Mouse (Mus musculus) left cerebral cortex, adult 11 months (tissue): ENCODE data around the gene Pacrg.

Experiments
- DNase-seq: peaks from one replicate; pipeline ENCODE4 v3.0.0; 2022; ENCODE audit warnings: low spot score

Pacrg gene

DNA sequence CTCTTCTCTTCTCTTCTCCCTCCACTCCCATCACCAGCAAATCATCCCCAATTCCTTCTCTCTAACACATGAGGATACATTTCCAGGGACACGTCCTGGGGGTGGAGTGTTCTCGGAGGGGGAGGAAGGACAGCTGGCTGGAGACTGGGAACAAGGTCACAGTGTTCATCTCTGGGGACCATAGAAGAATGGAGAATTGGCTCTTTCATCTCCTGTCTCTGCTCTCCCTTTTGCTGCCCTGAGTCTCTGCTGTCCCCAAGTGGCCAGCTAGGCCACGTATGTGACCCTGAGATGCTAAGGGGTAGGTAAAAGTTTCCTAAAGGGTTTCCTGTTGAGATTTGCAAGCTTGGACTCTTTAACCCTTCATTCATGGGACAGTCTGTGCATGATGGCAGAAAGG is 347.0 kb downstream of the Pacrg start:
- peak; percentile 54 for DNase-seq

DNA sequence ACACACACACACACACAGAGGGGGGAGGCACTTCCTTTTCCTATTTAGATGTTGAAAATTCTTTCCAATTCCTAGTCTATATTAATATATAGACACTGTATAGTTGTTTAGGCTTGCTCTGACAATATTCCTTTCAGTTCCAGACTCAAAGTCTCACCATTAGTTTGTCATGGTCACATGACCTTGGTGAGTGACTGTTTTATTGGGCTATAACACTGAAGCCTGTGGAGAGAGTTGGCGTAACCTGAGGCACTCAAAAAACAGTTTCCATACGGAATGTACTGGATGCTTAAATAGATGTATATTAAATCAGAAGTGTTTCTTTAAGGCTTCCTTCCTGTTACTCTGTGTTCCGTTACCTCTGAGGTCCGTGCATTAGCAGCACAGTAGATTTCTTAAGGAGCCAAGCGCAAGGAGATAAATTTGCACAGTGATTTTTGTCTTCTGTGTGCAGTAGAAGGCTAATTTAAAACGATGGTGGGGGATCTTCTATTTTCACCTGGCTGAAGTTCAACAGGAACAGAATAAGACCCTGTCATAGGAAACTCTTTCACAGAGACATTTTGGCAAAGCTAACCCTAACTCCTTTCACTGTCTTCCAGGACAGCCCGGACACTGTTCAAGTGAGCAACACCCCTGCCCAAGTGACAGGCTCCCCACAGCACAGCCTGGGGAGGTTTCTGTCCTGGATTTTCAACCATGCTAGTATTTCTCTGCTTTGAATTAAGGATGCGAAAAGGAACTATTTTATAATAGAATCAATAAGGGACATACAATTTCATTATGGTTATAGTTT is 349.5 kb downstream of the Pacrg start:
- DNase-seq: no peak

DNA sequence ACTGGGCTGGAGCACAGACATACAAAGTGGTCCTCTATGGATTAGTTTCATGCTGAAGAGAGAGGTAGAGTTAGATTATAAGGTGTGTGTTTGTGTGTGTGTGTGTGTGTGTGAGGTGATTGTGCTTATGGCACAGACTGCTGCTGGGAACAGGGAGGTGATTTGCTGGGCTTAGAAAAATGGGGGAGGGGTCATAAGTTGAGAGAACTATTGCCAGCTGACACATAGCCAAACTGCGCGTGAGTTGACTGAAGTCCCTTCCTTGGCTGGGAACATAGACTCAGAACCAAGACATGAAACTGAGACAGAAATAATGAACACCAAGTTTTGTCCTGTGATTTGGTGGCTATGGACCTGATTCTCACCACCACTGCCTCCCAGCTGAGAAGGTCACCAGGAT is 351.2 kb downstream of the Pacrg start:
- no peak for DNase-seq

DNA sequence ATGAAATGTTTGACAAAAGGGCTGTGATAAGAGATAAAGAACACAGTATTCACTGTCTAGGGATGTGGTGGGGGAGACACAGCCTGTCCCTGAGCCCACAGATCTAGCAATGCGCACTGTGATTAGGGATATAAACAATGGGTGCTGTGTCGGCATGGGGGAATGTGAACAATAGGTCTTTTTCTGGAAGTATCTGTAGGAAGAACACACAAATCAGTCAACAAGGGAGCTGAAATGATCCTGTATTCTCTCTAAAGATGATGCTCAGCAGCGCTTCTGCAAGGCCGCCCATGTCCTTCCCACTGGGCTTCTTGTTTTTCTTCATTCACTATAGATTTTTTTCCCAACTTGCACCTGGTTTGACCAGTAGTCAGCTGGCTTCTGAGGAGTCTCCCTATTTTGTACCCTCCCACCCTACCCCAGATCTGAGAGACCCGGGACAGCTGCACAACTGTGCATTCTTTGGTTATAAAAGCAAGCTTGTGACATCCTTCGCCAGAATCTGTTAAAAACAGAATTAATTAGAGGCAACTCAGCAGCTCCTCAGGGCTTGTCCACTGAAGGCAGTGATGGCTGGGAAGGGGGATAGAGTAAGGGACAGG is 356.1 kb downstream of the Pacrg start:
- DNase-seq: peak; percentile 62

DNA sequence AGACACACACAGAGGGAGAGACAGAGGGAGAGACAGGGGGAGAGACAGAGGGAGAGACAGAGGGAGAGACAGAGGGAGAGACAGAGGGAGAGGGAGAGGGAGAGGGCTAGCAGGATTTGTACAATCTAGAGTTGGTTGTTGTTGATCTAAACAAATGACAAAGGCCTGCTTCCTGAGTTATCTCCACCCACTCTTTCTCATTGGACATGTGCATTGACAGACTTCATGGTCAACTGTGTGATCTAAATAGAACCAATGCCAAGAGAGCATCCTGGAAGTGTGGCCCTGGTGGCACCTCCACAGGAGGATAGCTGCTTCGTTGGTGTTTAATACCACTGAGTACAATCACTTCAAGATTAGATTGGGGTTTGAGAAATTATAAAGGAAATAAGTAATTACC is 359.0 kb downstream of the Pacrg start:
- no peak for DNase-seq

DNA sequence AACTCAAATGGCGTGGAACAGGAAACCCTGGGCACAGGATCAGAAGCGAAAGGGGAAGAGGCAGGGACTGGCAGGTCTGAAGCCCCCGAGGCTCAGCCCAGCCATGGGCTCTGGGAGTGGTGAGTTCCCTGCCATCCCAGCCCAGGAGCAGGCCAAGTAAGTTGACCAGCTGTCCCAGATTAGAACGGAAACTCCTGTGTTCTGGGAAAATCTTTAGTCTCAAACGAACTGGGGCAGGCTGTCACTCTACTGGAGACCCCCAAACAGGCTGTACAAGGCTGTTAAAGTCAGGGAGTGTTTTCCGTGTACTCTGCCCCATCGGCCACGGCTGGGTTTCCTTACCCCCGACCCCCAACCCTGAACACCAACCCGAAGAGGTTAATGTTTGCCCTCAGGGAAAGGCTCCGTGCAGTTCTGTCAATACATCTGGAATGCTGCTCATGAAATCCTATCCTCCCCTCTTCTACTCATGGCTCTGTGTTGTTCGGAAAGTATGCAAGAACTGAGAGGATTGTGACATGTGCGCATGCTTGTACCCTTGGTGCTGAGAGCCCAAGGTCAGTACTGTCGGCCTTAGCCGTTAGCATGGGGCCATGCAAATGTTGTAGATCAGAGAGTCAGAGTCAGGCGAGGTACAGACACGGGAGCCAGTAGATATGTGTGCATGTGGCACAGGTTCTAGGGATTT is 360.9 kb downstream of the Pacrg start:
- no peak for DNase-seq

DNA sequence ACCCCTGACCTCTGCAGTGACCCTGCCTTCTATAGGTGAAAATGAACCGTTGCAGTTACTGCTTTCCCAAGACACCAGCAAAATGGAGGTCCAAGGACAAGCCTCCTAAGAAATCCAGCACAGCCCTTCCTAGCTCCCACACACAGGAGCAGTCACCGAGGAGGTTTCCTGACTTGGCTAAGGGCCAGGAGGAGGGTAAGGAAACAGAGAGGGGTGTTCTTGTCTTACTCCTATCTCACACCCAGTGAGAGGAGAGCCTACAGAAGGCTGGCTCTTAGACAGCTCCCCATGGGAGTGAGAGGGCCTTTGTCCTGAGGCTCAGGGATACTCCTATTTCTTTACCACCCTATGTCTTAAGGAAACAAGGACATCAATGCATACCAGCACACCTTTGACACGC is 361.7 kb downstream of the Pacrg start:
- DNase-seq: no peak

DNA sequence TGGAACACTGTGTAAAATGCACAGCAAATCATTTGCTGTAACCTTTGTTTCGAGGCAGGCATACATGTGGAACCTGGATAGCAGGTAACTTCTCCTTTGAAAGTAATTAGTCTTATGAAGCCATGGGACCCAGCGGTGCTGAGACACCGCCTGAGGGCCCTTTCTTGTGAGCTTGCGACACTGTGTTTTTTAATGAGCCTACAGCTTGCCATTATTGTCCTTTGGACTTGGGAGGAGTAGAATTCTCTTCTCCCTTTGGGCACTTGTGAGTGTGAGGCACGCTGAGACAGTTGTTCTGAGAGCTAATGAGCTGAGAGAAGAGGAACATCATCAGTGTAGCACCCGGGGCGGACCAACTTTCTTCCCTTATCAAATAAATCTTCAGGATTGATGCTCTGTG is 363.3 kb downstream of the Pacrg start:
- DNase-seq: no peak

DNA sequence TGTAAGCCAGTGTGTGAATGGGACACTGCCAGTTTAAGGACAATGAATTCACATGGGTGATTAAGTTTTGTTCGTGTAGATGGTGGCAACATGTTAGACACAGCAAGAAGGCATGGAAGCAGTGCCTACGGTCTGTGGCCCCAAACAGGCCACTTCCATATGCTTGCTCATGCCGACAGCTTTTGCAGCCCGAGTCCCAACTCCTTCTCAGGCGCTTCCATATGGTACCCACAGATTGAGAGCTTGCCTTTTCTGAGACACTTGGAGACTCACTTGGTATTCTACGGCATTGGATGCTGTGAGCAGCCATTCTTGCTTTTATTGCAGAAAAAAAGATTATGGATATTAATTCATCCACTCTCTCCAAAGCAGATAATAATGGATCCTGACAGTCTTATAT is 365.1 kb downstream of the Pacrg start:
- no peak for DNase-seq

DNA sequence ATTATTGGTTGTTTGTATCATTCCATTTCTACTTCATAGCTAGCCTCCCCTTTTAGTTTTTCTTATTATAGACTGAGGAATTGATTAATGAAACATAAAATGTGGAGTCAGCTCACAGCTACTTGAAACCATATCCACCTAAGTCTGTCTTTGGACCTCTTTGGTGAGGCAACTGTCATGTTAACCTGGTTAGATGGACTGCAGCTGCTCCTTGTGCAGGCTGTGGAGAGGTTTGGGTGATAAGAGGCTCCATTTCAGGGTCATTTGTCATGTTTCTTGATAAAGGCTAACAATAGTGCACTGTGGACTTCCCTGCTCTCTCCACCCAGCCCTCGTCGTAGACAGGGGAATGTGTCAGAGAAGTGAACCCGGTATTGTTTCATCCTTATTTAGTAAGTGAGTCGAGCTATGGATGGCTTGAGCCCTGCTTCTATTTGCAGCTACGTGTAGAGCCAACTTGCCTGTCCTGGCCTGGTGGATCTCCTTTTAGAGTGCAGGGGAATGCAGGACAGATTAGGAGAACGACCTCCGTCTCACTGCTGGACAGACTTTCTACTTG is 366.2 kb downstream of the Pacrg start:
- DNase-seq: no peak

DNA sequence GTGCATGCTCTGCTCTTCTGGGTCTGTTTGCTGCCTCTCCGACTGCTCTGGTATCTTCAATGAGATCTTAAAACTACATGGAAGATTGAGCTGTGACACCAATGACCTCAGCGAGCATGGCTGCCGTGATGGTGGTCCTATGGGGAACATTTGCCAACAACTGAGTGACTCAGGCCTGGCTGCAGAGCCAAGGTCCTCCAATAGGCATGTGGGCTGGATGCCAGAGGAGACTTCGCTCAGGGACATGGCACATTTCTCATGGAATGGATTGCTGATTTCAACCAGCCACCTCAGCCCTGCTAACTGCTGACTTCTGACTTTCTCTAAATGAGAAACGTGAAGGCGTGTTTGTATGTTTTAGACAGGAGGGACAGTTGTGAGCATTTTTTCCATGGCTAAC is 366.9 kb downstream of the Pacrg start:
- no peak for DNase-seq

DNA sequence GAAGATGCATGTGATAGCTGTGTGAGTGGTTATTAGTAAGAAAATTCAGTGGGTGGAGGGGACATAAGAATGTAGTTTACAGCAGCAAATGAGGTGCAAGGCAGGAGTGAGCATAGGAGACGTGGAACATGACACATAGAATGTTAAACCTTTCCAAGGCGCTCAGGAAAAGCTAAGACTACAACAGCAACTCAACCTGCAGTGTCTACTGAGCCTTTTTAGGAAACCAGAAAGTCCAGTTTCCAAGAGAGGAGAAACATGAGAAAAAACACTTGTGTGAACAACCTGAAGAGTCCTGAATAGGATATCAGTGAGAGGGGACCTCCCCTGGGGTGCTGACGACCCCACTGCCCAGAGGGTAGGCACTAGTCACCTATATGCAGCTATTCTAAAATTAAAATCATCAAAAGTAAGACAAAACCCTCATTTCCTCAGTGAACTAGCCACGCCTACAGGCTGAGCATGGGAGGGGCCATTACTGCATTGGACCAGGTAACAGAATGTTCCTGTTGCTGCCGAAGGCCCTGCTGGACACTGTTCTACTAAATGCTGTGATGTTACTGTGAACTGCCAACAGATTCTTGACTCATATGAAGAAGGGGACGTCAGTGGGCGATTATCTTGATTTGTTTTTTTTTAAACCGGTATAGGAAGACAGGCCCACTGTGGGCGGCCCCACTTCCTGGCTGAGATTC is 370.1 kb downstream of the Pacrg start:
- DNase-seq: no peak

DNA sequence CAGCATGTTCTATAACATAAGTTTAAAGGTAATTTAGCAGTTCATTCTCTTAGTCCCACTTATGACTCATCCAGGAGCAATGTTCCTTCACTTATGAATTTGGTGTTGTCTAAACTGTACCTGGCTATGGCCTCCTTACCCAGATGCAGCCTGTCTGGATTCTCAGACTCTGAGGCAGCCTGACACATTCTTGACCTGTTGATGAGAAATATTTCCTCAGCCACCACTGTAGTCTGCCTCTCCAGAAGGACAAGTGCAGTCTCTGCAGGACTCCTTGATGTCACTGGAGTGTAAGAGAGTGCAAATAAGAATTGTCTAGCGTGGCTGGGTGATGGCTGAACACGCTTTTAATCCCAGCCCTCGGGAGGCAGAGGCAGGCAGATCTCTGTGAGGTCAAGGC is 373.0 kb downstream of the Pacrg start:
- no peak for DNase-seq

DNA sequence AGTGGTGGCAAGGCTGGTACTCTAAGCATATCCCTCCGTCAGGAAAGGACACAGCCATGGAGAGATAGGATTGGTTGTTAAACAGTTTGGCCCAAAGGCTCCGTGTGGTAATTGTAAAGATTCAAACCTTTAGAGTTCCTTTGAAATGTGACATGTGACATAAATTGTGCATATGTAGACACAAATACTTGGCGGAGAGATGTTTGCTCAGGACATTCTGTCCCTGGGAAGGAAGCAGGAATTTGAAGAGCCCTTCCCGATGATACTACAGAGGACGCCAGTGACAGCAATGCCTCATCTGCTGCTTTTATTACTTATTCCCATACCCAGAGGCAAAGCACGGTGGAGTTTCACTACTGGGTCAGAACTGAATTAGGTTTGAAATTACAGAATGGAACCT is 374.6 kb downstream of the Pacrg start:
- no peak for DNase-seq

DNA sequence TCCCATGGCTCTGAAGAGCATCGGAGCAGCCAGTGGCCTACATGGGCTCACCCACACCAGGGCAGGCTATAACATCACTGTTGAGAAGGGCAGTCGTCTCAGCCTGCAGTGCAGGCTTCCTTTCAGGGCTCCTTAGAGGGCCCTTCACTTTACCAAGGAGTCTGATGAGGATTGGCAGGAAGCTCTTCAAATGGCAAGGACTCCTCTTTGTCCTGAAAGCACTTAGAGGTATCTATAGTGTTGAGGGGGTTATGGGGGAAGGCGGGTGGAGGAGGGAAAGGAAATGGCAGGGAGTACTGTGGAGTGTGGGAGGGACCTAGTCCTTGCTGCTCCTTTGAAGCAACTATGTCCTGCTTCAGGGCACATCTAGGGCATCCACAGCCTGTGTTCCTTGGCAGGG is 375.4 kb downstream of the Pacrg start:
- DNase-seq: no peak

DNA sequence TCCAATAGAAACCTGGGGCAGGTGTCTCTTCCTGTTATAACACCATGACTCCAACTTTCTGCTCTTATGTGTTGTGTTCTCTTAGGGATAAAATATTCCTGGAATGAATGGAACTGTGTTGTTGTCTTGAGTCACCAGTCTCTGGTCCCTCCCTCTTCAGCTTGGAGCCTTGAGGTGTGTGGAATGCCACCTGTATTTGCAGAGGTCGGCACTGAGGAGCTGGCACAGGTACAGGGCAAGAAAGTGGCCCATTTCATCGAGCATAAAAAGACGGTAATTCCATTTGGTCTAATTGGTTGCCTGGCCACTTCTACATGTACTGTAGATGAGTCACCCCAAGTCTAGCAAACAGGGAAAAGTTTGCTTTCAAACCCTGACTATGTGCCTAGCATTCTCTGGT is 376.5 kb downstream of the Pacrg start:
- no peak for DNase-seq

DNA sequence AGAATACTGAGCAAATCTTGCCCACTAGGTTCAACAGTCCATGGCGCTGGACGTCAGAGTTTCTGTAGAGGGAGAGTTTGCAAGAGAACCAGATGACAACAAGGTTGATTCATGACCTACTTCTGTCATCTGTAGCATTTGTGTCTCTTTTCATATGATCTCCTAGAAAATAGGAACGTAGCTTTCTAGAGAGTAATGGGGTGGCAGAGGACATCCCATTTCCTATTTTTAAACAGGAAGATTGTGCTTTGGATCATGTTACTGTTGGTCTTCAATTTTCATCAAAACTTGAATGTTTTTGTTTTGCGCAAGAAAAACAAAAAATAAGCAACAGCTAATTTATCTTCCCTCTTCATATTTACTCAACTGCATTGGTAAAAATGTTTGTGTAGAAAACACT is 379.2 kb downstream of the Pacrg start:
- no peak for DNase-seq

DNA sequence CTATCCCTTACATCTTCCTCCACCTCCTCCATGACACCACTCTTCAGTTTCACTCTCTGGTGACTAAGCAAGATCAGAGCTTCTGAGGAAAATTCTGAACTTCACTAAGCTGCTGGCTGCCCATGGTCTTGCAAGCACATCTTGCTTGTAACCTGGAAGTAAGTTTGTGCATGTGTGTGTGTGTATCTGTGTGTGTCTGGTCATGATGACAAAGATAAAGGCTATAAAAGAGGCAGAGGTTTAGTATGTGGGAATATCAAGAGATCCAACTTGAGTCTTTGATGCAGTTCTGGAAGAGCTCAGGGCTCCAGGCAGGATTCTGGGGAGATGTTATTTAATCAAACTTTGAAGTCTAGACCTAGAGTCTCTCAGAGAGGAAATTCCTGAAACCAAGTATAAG is 381.4 kb downstream of the Pacrg start:
- no peak for DNase-seq

DNA sequence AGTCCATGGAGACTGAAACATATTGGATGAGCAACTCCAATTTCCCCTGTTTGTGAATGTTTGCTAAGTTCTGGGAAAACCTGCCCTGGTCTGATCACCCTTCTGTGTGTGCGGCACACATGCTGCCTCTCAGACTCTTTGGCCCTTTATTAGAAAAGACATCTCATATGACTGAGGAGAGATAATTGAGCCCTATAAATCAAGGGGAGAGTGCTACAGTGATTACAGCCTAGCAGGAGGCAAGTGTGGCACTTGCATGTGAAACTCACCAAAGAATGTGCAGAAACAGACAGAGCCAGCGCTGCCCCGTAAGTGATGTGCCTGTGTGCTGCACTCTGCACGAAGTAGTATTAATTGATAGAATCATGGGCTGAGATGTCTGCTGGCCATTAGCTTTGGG is 383.7 kb downstream of the Pacrg start:
- no peak for DNase-seq

DNA sequence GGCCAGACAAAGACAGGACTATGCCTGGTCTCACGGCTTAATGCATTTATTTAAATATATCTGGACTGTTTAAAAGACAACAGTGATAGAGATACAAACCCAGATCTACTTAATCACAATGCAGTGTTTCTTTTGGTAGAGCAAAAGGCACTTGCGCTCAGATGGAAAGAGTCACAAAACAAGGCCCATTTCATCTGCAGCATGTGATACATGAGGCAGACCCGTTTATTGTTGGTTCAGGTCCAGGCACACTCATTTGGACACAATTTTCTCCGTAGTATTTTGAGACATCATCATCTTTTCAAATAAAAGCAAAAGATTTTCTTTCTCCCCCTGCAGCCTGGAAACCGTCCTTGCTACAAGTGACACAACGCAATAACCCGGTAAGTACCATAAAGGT is 384.1 kb downstream of the Pacrg start:
- DNase-seq: no peak

DNA sequence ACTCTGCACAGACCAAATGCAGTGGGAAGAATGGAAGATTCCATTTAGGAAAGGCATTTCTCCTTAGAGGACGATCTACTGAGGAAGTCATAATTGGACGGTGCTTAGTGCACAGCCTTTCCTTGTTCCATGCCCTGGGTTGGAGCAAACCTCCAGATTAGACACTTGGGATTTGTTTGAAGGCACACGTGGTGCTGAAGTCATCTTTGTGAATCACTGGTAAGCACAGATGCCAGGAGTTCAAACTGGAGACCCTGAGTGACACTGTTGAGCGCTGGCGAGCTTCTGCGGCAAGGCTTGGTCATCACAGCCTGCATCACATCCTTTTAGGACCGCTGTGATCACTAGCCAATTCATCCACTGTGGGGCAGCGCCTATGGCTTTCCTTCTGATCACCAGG is 385.7 kb downstream of the Pacrg start:
- DNase-seq: peak; percentile 45

DNA sequence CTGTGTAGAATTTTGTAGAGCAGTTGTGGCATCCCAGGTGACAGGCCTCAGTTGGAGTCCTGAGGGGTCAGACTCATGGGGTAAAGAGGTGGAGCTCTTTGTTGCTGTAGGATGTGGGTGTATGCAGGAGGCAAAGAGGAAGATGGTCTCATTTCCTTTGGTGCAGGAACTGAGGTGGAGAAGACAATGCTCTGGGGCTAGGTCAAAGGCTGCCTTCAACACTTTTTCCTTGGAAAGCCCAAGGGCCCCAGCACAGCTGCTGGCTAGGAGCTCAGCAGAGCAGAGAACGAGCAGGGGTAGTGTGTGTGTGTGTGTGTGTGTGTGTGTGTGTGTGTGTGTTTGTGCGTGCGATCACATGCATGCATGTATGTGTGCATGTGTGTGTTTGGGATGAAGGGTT is 387.3 kb downstream of the Pacrg start:
- no peak for DNase-seq
